Mouse (Mus musculus): ENCODE data around the gene 1810024B03Rik. TPM values are rescaled to one million over a fixed set of nuclear protein-coding genes. Genes with fewer than 3 reads are reported as not detected.
"Not testable (repeated sequence)": the region's sequence is repeated elsewhere in the genome, so short reads cannot be mapped to it uniquely, and the experiment has no call there.

1810024B03Rik gene
- polyA plus RNA-seq, 1 experiment, result not detected

- Histone ChIP-seq H3K4me3 (ENCODE audit: insufficient read depth, low read depth, low read length) (no peak overlapping the region), H3K4me1 (ENCODE audit: control insufficient read depth, insufficient read depth, low read length) (peaks cover 3% of the 10 kb centered on the region; the same call in 1 of the 2 replicates), H3K27ac (ENCODE audit: insufficient read depth, low read depth, low read length) (no peak overlapping the region)
- TF ChIP-seq POLR2A (IDR thresholded peaks at IDR 0.05; ENCODE audit: insufficient read depth, low read depth, low read length), result no peak
- TF ChIP-seq CTCF (IDR thresholded peaks at IDR 0.05; ENCODE audit: insufficient read depth, low read depth, low read length), result no peak
- WGBS, result 30% methylated on average over 3 of the region's 3 CpGs
Observed at GRCm38 (mm10) chr2:127204932-127205331, 3.1 kb downstream of the 1810024B03Rik start.

GRCm38 (mm10) chr2:127189574-127189973, 18.5 kb downstream of the 1810024B03Rik start:
- H3K4me1 ChIP-seq (ENCODE audit: control insufficient read depth, insufficient read depth, low read length), result no peaks in the 10 kb centered on the region
- no peak overlapping the region for H3K4me3 ChIP-seq (ENCODE audit: insufficient read depth, low read depth, low read length)
- no peak for TF ChIP-seq POLR2A (IDR thresholded peaks at IDR 0.05; ENCODE audit: insufficient read depth, low read depth, low read length)
- no peak for TF ChIP-seq CTCF (IDR thresholded peaks at IDR 0.05; ENCODE audit: insufficient read depth, low read depth, low read length)
- H3K27ac ChIP-seq (ENCODE audit: insufficient read depth, low read depth, low read length), result no peak overlapping the region

DNA sequence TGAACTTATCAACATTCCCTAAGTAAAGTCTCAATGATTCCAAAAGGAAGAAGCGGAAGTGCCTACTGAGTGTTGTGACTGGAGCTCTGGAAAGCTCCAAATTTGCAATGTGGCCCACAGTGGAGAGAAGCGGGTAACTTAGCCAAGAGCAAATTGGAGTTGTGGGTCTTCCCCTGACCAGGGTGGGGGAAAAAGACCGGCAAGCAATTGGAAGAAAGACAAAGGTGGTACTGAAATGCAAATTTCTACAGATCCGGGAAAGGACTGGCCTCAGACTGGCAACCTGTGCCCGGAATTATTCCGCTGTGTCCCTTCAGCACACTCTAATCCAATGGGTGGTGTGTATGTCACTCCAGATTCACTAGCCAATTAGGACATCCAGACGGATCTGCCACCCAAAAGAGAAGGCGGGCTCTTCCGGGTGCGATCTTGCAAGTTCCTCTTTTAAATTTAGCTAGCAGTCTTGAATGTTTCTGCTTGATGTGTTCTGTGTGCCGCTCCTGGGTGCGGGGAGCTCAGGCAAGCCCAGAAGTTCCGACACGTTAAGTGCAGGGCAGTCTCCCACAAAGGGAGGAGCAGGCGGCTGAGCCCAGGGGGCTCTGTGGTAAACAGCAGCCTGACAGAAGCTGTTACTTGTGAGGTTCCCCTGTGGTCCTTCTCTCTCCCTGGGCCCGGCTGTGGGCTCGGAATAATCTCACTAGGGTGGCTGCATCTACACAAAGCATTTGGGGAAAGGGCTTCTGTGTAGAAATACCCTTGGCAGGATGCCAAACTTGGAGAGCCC, 25.3 kb downstream of the 1810024B03Rik start:
- H3K4me3 ChIP-seq (ENCODE audit: insufficient read depth, low read depth, low read length), result peak overlapping the region; percentile 92
- peak overlapping the region; percentile 92 for H3K27ac ChIP-seq (ENCODE audit: insufficient read depth, low read depth, low read length)
- H3K4me1 ChIP-seq (ENCODE audit: control insufficient read depth, insufficient read depth, low read length), result no peaks in the 10 kb centered on the region
- peak; percentile 24; the same call in 1 of the 2 replicates for TF ChIP-seq CTCF (IDR thresholded peaks at IDR 0.05; ENCODE audit: insufficient read depth, low read depth, low read length)
- peak; percentile 41; the same call in 1 of the 2 replicates for TF ChIP-seq POLR2A (IDR thresholded peaks at IDR 0.05; ENCODE audit: insufficient read depth, low read depth, low read length)
- WGBS, result 2% methylated on average over 17 of the region's 17 CpGs

- H3K27ac ChIP-seq (ENCODE audit: insufficient read depth, low read depth, low read length); H3K4me3 ChIP-seq (ENCODE audit: insufficient read depth, low read depth, low read length); H3K4me1 ChIP-seq (ENCODE audit: control insufficient read depth, insufficient read depth, low read length): not testable (repeated sequence)
- 5% methylated on average over 1 of the region's 1 CpGs for WGBS
Observed at GRCm38 (mm10) chr2:127166261-127166660, 41.8 kb downstream of the 1810024B03Rik start.

- no peak overlapping the region for H3K27ac ChIP-seq (ENCODE audit: insufficient read depth, low read depth, low read length)
- WGBS, result 60% methylated on average over 4 of the region's 4 CpGs
- TF ChIP-seq CTCF (IDR thresholded peaks at IDR 0.05; ENCODE audit: insufficient read depth, low read depth, low read length) (no peak), POLR2A (IDR thresholded peaks at IDR 0.05; ENCODE audit: insufficient read depth, low read depth, low read length) (no peak)
Observed at GRCm38 (mm10) chr2:127165675-127166074, 42.4 kb downstream of the 1810024B03Rik start.

DNA sequence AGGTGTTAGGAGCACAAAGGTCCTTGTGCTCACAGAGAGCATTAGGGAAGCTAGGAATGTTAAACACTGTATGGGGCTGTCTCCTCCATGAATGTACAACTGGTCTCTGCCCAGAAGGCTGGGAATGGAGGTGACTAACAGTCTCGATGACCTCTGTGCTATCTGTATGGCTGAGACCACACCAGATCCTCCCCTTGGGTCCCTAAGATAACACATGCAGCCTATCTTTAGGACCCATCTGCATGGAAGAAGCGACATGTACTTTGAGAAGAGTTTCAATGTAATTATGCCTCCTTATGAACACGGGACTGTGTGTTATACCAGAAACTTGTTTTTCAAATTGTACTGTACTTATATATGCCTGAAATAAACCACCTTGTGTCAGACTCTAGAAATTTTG, 62.4 kb downstream of the 1810024B03Rik start:
- Histone ChIP-seq H3K4me1 (ENCODE audit: control insufficient read depth, insufficient read depth, low read length) (peaks cover 9% of the 10 kb centered on the region), H3K4me3 (ENCODE audit: insufficient read depth, low read depth, low read length) (no peak overlapping the region), H3K27ac (ENCODE audit: insufficient read depth, low read depth, low read length) (no peak overlapping the region)
- WGBS, result 87% methylated on average over 3 of the region's 3 CpGs
- TF ChIP-seq POLR2A (IDR thresholded peaks at IDR 0.05; ENCODE audit: insufficient read depth, low read depth, low read length) (no peak), CTCF (IDR thresholded peaks at IDR 0.05; ENCODE audit: insufficient read depth, low read depth, low read length) (no peak)

More at GRCm38 (mm10) chr2:127165675-127166074, 42.4 kb downstream of the 1810024B03Rik start:
- Histone ChIP-seq H3K4me3 (ENCODE audit: insufficient read depth, low read depth, low read length) (no peak overlapping the region), H3K4me1 (ENCODE audit: control insufficient read depth, insufficient read depth, low read length) (no peaks in the 10 kb centered on the region)

DNA sequence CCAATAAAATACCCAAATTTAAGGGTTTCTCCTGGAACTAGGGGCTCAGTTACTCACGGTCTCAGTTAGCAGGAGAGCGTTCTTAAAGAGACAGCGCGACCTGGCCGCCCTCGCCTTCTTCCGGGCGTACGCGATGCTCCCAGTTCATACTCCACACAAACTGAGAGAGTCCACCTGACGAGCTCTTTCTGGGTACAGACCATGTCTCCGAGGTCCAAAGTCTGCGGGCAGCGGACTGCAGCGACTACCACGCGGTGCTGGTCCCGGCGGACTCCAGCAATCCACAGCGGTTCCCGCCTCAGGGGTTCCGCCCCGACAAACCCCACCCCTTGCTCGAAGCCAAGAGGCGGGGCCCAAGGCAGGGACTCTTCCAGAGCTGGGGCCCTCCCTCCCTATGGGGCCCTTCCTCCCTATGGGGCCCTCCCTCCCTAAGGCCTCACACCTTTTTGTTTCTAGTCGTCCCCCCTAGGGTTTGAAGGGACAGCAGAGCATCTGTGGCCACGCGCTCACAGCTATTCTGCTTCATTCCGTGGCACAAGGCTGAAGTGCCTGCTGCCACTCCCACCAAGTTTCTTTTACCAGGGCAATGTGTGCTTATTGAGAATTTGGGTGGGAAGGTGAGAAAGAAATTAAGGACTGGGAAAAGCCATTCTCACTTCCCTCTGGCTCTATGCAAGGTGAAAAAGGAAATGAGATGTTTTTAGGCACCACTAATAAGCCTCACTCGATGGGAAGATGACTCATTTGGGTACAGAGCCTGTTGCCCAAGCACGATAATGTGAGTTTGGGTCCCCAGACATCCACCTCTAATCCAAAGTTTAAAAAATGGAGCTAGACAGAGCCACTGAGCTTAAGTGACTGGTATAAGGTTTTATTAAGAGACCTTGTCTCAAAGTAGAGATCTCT, 64.7 kb downstream of the 1810024B03Rik start, which contains the start of gene Itpripl1:
TSS of gene Itpripl1 (minus strand) at position 285 of the 906 bp plus-strand sequence.
- Histone ChIP-seq H3K4me3 (ENCODE audit: insufficient read depth, low read depth, low read length) (peak within 1 kb of the TSS; percentile 72), H3K4me1 (ENCODE audit: control insufficient read depth, insufficient read depth, low read length) (peaks cover 9% of the 10 kb centered on the region), H3K27ac (ENCODE audit: insufficient read depth, low read depth, low read length) (no peak within 1 kb of the TSS)
- 0 out of 2 replicates have a peak, but pooled peaks have one; percentile 26 for TF ChIP-seq POLR2A (IDR thresholded peaks at IDR 0.05; ENCODE audit: insufficient read depth, low read depth, low read length)
- no peak for TF ChIP-seq CTCF (IDR thresholded peaks at IDR 0.05; ENCODE audit: insufficient read depth, low read depth, low read length)
- 2% methylated on average over 31 of the region's 31 CpGs for WGBS

DNA sequence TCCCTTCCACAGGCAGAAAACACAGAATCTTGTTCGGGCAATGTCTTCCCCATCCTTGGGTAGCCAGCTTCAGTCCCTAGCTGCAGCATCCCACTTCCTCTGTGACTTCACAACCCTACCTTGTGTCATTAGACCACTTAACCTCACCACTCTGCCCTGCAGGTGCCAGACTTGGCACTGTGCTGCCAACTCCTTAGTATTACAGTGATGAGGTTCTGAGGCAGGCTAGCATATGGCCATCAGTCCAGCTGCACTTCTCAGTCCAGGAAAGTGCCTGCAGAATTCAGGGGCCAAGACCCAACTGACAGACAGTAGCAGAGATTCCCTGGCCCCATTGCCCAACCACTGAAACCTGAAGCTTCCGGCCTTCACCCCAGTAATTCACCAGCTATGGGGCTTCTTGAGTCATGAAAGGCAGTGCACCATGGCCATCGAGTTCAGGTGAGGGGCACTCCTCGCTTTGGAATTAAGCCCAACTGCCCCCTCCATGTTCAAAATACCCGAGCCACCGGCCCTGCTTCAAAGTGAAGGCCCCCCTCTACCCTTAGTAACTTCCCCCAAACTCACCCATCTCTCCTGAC, 65.4 kb downstream of the 1810024B03Rik start:
- 24% methylated on average over 6 of the region's 6 CpGs for WGBS
- H3K27ac ChIP-seq (ENCODE audit: insufficient read depth, low read depth, low read length), result no peak overlapping the region
- peaks cover 9% of the 10 kb centered on the region for H3K4me1 ChIP-seq (ENCODE audit: control insufficient read depth, insufficient read depth, low read length)
- TF ChIP-seq CTCF (IDR thresholded peaks at IDR 0.05; ENCODE audit: insufficient read depth, low read depth, low read length) (no peak), POLR2A (IDR thresholded peaks at IDR 0.05; ENCODE audit: insufficient read depth, low read depth, low read length) (no peak)
- peak overlapping the region; percentile 72 for H3K4me3 ChIP-seq (ENCODE audit: insufficient read depth, low read depth, low read length)

All from olfactory bulb, adult 2 months (tissue).